In the genomic region with DNA sequence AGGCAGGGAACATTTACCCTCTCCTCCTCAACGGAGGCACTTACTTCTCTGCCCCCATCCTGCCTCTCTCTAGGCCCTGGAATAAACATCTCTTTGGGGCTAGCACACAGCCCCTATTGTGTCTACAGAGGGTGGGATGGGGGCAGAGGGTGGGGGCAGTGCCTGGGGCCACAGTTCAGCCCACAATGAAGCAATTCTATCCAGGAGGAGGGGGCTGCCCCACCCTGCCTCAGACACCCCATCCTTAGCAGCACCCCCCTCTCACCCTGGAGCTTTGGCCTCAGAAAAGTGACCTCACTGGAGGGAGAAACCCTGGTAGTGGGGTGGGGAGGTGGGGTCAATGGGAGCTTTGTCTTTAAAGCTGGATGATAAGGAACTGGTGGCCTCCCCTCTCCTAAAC, we compare ENCODE assay signal across 12 mouse cellular contexts. TPM values are rescaled to one million over a fixed set of nuclear protein-coding genes. Genes with fewer than 3 reads are reported as not detected.
A peak's percentile ranks its signal among the peaks of the same experiment; 100 is the strongest.
DNase-seq lines count a peak whose midpoint lies in the region; ATAC-seq and TF ChIP-seq lines count a peak whose summit lies in the region.
"Had no signal": no experiment of that assay in that cellular context is flagged by ENCODE, and none has a peak within 500 bp of the region (broad histone marks: within the 10 kb centered on the region; RNA-seq: fewer than 3 reads in every experiment).

No protein-coding gene starts in this region.

- H3K9ac ChIP-seq in embryonic facial prominence, embryonic 15.5 days: no peak overlapping the region
- no peak overlapping the region for H3K9ac ChIP-seq in neural tube, embryonic 12.5 days
- no peak overlapping the region for H3K9ac ChIP-seq in kidney, embryonic 16.5 days (replicated peaks; ENCODE audit: low read length)

- no peaks in the 10 kb centered on the region for H3K4me1 ChIP-seq in cortical plate, adult 2 months (ENCODE audit: control insufficient read depth, insufficient read depth, low read length)
- H3K4me1 ChIP-seq in embryonic facial prominence, embryonic 15.5 days: peaks cover 41% of the 10 kb centered on the region
- peaks cover 8% of the 10 kb centered on the region; the same call in 1 of the 2 replicates for H3K4me1 ChIP-seq in neural tube, embryonic 12.5 days
- H3K4me1 ChIP-seq in kidney, embryonic 16.5 days (ENCODE audit: insufficient read depth, low read length): peaks cover 23% of the 10 kb centered on the region

- H3K27me3 ChIP-seq in embryonic facial prominence, embryonic 15.5 days: peaks cover 32% of the 10 kb centered on the region
- H3K27me3 ChIP-seq in neural tube, embryonic 12.5 days (replicated peaks): peaks cover 44% of the 10 kb centered on the region
- H3K27me3 ChIP-seq in kidney, embryonic 16.5 days (ENCODE audit: insufficient read depth, low read length): peaks cover 19% of the 10 kb centered on the region

- no peak for TF ChIP-seq POLR2A in cortical plate, adult 2 months (IDR thresholded peaks at IDR 0.05; ENCODE audit: extremely low read depth, insufficient read depth, low read length)

- TF ChIP-seq CTCF in cortical plate, adult 2 months (IDR thresholded peaks at IDR 0.05; ENCODE audit: extremely low read depth, insufficient read depth, low read length): no peak

- 0 out of 2 replicates have a peak overlapping the region, but pooled peaks have one; percentile 83 for H3K4me2 ChIP-seq in embryonic facial prominence, embryonic 15.5 days (replicated peaks)
- H3K4me2 ChIP-seq in neural tube, embryonic 12.5 days (replicated peaks): 0 out of 2 replicates have a peak overlapping the region, but pooled peaks have one; percentile 84
- no peak overlapping the region for H3K4me2 ChIP-seq in kidney, embryonic 16.5 days (replicated peaks; ENCODE audit: low read depth, low read length)

- H3K4me3 ChIP-seq in cortical plate, adult 2 months (ENCODE audit: insufficient read depth, low read length): no peak overlapping the region
- peak overlapping the region; percentile 64; the same call in 1 of the 2 replicates for H3K4me3 ChIP-seq in embryonic facial prominence, embryonic 15.5 days (replicated peaks)
- no peak overlapping the region for H3K4me3 ChIP-seq in neural tube, embryonic 12.5 days
- H3K4me3 ChIP-seq in kidney, embryonic 16.5 days (ENCODE audit: low read length): no peak overlapping the region
- H3K4me3 ChIP-seq: erythroblast, embryonic 14.5 days had no signal

- peak overlapping the region; percentile 85 for H3K27ac ChIP-seq in cortical plate, adult 2 months (ENCODE audit: insufficient read depth, low read length)
- peak overlapping the region; percentile 34; the same call in 1 of the 2 replicates for H3K27ac ChIP-seq in embryonic facial prominence, embryonic 15.5 days (replicated peaks)
- H3K27ac ChIP-seq in neural tube, embryonic 12.5 days: no peak overlapping the region
- no peak overlapping the region for H3K27ac ChIP-seq in kidney, embryonic 16.5 days (ENCODE audit: low read length)

- 5% methylated on average over 1 of the region's 1 CpGs for WGBS in embryonic facial prominence, embryonic 15.5 days
- 8% methylated on average over 1 of the region's 1 CpGs for WGBS in neural tube, embryonic 12.5 days
- 0% methylated on average over 1 of the region's 1 CpGs for WGBS in kidney, embryonic 16.5 days

- peak; percentile 77 for DNase-seq in layer of hippocampus, adult 9-11 months
- DNase-seq in layer of hippocampus, postnatal 10 days (ENCODE audit: low spot score in 2 of 2): no peak
- no peak for DNase-seq in kidney, postnatal 36 days
- no peak for DNase-seq in urinary bladder, postnatal 14 days (ENCODE audit: low spot score)
- DNase-seq: adrenal gland, postnatal 14 days; cerebellum, adult 8-10 months; gastrocnemius, postnatal 10 days had no signal

- peaks cover 3% of the 10 kb centered on the region; the same call in 1 of the 2 replicates for H3K36me3 ChIP-seq in embryonic facial prominence, embryonic 15.5 days
- H3K36me3 ChIP-seq in neural tube, embryonic 12.5 days: no peaks in the 10 kb centered on the region
- 0 out of 2 replicates have a peak, but pooled peaks cover 2% of the 10 kb centered on the region for H3K36me3 ChIP-seq in kidney, embryonic 16.5 days (ENCODE audit: insufficient read depth, low read length)

- ATAC-seq in embryonic facial prominence, embryonic 15.5 days (ENCODE audit: insufficient number of reproducible peaks, low FRiP score, low TSS enrichment, low read depth): peak; percentile 20; the same call in 1 of the 2 replicates
- ATAC-seq in neural tube, embryonic 12.5 days (ENCODE audit: low FRiP score, low read depth): no peak
- no peak for ATAC-seq in kidney, embryonic 16.5 days (ENCODE audit: low FRiP score, low TSS enrichment)

- no peaks in the 10 kb centered on the region for H3K9me3 ChIP-seq in embryonic facial prominence, embryonic 15.5 days (replicated peaks)
- H3K9me3 ChIP-seq in neural tube, embryonic 12.5 days: no peaks in the 10 kb centered on the region
- no peaks in the 10 kb centered on the region for H3K9me3 ChIP-seq in kidney, embryonic 16.5 days (ENCODE audit: low read length)

RNA-seq across cellular contexts. Expression of gene Erbb3, which starts 2.9 kb away (rescaled TPM):
- under 1 TPM; 0.71 to 0.76 TPM for total RNA-seq in layer of hippocampus, postnatal 10 days (2021)
- polyA plus RNA-seq in cortical plate, adult 2 months (2012; rRNA removed): 7.6 and 9.1 TPM in 2 replicates
- polyA plus RNA-seq in embryonic facial prominence, embryonic 15.5 days (2015; fragmentation: Nextera tagmentation; extraction: Ambion mirVana): 23.9 and 25.8 TPM in 2 replicates
- polyA plus RNA-seq in neural tube, embryonic 12.5 days (2016; fragmentation: Nextera tagmentation; extraction: Ambion mirVana): 14.6 and 16.0 TPM in 2 replicates
- 11.5 and 12.8 TPM in 2 replicates for polyA plus RNA-seq in kidney, embryonic 16.5 days (2015; fragmentation: Nextera tagmentation; extraction: Ambion mirVana)

RNA-seq across cellular contexts. Expression of gene Pa2g4, which starts 20.8 kb away (rescaled TPM):
- total RNA-seq in layer of hippocampus, postnatal 10 days (2021): 10 to 100 TPM; 83.2 to 87.6 TPM
- polyA plus RNA-seq in cortical plate, adult 2 months (2012; rRNA removed): 67.5 and 71.0 TPM in 2 replicates
- polyA plus RNA-seq in embryonic facial prominence, embryonic 15.5 days (2015; fragmentation: Nextera tagmentation; extraction: Ambion mirVana): 186 and 189 TPM in 2 replicates
- polyA plus RNA-seq in neural tube, embryonic 12.5 days (2016; fragmentation: Nextera tagmentation; extraction: Ambion mirVana): 155 and 156 TPM in 2 replicates
- 200 and 203 TPM in 2 replicates for polyA plus RNA-seq in kidney, embryonic 16.5 days (2015; fragmentation: Nextera tagmentation; extraction: Ambion mirVana)

RNA-seq across cellular contexts. Expression of gene Rpl41, which starts 37.4 kb away (rescaled TPM):
- total RNA-seq in layer of hippocampus, postnatal 10 days (2021): 1,000 to 10,000 TPM; 2,468 to 2,532 TPM
- 2,251 and 2,284 TPM in 2 replicates for polyA plus RNA-seq in cortical plate, adult 2 months (2012; rRNA removed)
- polyA plus RNA-seq in embryonic facial prominence, embryonic 15.5 days (2015; fragmentation: Nextera tagmentation; extraction: Ambion mirVana): 4,202 and 4,259 TPM in 2 replicates
- 2,521 and 2,605 TPM in 2 replicates for polyA plus RNA-seq in neural tube, embryonic 12.5 days (2016; fragmentation: Nextera tagmentation; extraction: Ambion mirVana)
- polyA plus RNA-seq in kidney, embryonic 16.5 days (2015; fragmentation: Nextera tagmentation; extraction: Ambion mirVana): 3,659 and 3,733 TPM in 2 replicates

RNA-seq across cellular contexts. Expression of gene Zc3h10, which starts 39.0 kb away (rescaled TPM):
- 10 to 100 TPM; 12.2 to 14.0 TPM for total RNA-seq in layer of hippocampus, postnatal 10 days (2021)
- polyA plus RNA-seq in cortical plate, adult 2 months (2012; rRNA removed): 11.9 and 12.9 TPM in 2 replicates
- polyA plus RNA-seq in embryonic facial prominence, embryonic 15.5 days (2015; fragmentation: Nextera tagmentation; extraction: Ambion mirVana): 15.8 and 16.0 TPM in 2 replicates
- 18.9 and 20.3 TPM in 2 replicates for polyA plus RNA-seq in neural tube, embryonic 12.5 days (2016; fragmentation: Nextera tagmentation; extraction: Ambion mirVana)
- polyA plus RNA-seq in kidney, embryonic 16.5 days (2015; fragmentation: Nextera tagmentation; extraction: Ambion mirVana): 16.2 and 16.6 TPM in 2 replicates

RNA-seq across cellular contexts. Expression of gene Rps26, which starts 40.0 kb away (rescaled TPM):
- 100 to 1,000 TPM; 508 to 545 TPM for total RNA-seq in layer of hippocampus, postnatal 10 days (2021)
- polyA plus RNA-seq in cortical plate, adult 2 months (2012; rRNA removed): 354 and 390 TPM in 2 replicates
- polyA plus RNA-seq in embryonic facial prominence, embryonic 15.5 days (2015; fragmentation: Nextera tagmentation; extraction: Ambion mirVana): 833 and 868 TPM in 2 replicates
- polyA plus RNA-seq in neural tube, embryonic 12.5 days (2016; fragmentation: Nextera tagmentation; extraction: Ambion mirVana): 471 and 498 TPM in 2 replicates
- 628 and 640 TPM in 2 replicates for polyA plus RNA-seq in kidney, embryonic 16.5 days (2015; fragmentation: Nextera tagmentation; extraction: Ambion mirVana)

Comparison
In these comparisons a context has a peak if more than half of its experiments do, and no peak if none do; other contexts are left out.
1. H3K27ac ChIP-seq: peak in cortical plate, adult 2 months (single experiment) and embryonic facial prominence, embryonic 15.5 days (single experiment); none in neural tube, embryonic 12.5 days (single experiment) and kidney, embryonic 16.5 days (single experiment).